Mouse (Mus musculus) liver, postnatal 0 days (tissue): Measurements from ENCODE around the gene Ehd4. TPM values are rescaled to one million over a fixed set of nuclear protein-coding genes. Genes with fewer than 3 reads are reported as not detected.

Source experiments
- ATAC-seq: fragments of 200-750 bp; cut with Nextera tagmentation; 2 replicates; pipeline ENCODE4 v1.8.0; 2017; ENCODE audit warnings: mild to moderate bottlenecking, moderate library complexity
- DNase-seq: peaks from one replicate; pipeline ENCODE4 v3.0.0-alpha.2; 2016
- H3K27ac ChIP-seq: fragments of 300-500 bp; sonication (generic); 2 replicates; pipeline ENCODE4 v1.5.1; 2014; ENCODE audit warnings: antibody characterized with exemption, moderate library complexity, mild to moderate bottlenecking, low read depth
- H3K27me3 ChIP-seq: fragments of 300-500 bp; sonication (generic); 2 replicates; pipeline ENCODE4 v1.6.1; 2014; ENCODE audit warnings: low read length, control low read depth, mixed read lengths; ENCODE audit not compliant: insufficient read depth
- H3K36me3 ChIP-seq: fragments of 300-500 bp; sonication (generic); replicated peaks from 2 replicates; pipeline ENCODE4 v1.6.1; 2014; ENCODE audit warnings: mild to moderate bottlenecking, control low read depth, low read length, moderate library complexity, mixed read lengths; ENCODE audit not compliant: insufficient read depth
- H3K4me1 ChIP-seq: fragments of 300-500 bp; sonication (generic); 2 replicates; pipeline ENCODE4 v1.6.1; 2014; ENCODE audit warnings: antibody characterized with exemption, mild to moderate bottlenecking, control low read depth; ENCODE audit not compliant: insufficient read depth
- H3K4me2 ChIP-seq: fragments of 300-500 bp; sonication (generic); 2 replicates; pipeline ENCODE4 v1.6.1; 2014; ENCODE audit warnings: low read depth, mild to moderate bottlenecking, low read length, moderate library complexity, mixed read lengths
- H3K4me3 ChIP-seq: fragments of 300-500 bp; sonication (generic); 2 replicates; pipeline ENCODE4 v1.5.1; 2014; ENCODE audit warnings: low read depth, low read length
- H3K9ac ChIP-seq: fragments of 300-500 bp; sonication (generic); replicated peaks from 2 replicates; pipeline ENCODE4 v1.6.1; 2014; ENCODE audit warnings: mild to moderate bottlenecking, moderate library complexity
- H3K9me3 ChIP-seq: fragments of 300-500 bp; sonication (generic); 2 replicates; pipeline ENCODE4 v1.6.1; 2016; ENCODE audit warnings: mild to moderate bottlenecking, control low read depth, low read length, mixed read lengths
- CTCF ChIP-seq: sonication (generic); IDR thresholded peaks from 2 replicates; pipeline ENCODE4 v1.5.1; 2016; ENCODE audit warnings: antibody characterized with exemption, low read depth
- EP300 ChIP-seq: IDR thresholded peaks from 2 replicates; pipeline ENCODE4 v1.6.1; 2016; ENCODE audit warnings: antibody characterized with exemption, low read depth, mild to moderate bottlenecking
- WGBS: fragments of 180-500 bp; shearing (Covaris S2); extraction: QIAGEN DNeasy Blood & Tissue Kit; methylation state at CpG from one replicate; pipeline ENCODE4 v1.1.7; 2014; ENCODE audit not compliant: insufficient replicate concordance; 5-methylcytosine and 5-hydroxymethylcytosine counted together
- polyA plus RNA-seq: library from polyadenylated mRNA; unstranded; fragments of >200 nt; fragmentation: Nextera tagmentation; extraction: Ambion mirVana; gene quantifications from 2 replicates; pipeline ENCODE4 v1.2.1, GENCODE M21; 2015

Ehd4 gene
- polyA plus RNA-seq, 1 experiment from 2014 or later = 29.2 TPM

DNA sequence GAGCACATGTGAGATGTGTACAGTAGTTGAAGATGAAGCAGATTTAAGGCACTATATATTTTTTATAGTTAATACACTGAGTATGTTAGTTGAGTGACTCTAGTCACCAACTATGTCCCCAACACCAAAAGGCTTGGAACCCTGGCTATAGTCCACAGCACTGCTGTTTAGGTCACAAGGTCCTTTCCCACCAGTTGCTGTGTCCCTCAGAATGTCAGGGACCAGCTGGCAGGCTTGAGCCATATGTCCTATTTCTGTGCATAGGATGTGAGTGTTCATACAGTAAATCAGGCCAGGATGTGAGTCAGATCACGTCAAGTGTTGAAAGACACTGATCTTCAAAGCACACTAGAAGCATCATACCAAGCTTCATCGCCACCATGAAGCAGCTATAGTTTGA, 29.5 kb downstream of the Ehd4 start:
- H3K4me2 ChIP-seq = no peak overlapping the region
- no peak overlapping the region for H3K27ac ChIP-seq
- TF ChIP-seq EP300 (no peak), CTCF (no peak)
- DNase-seq = no peak
- H3K27me3 ChIP-seq = no peaks in the 10 kb centered on the region
- H3K4me1 ChIP-seq = peaks cover 7% of the 10 kb centered on the region
- 80% methylated on average over 2 of the region's 2 CpGs for WGBS
- ATAC-seq = no peak
- H3K4me3 ChIP-seq = no peak overlapping the region
- no peak overlapping the region for H3K9ac ChIP-seq
- no peaks in the 10 kb centered on the region for H3K9me3 ChIP-seq
- H3K36me3 ChIP-seq = peaks cover 8% of the 10 kb centered on the region; the same call in 1 of the 2 replicates

DNA sequence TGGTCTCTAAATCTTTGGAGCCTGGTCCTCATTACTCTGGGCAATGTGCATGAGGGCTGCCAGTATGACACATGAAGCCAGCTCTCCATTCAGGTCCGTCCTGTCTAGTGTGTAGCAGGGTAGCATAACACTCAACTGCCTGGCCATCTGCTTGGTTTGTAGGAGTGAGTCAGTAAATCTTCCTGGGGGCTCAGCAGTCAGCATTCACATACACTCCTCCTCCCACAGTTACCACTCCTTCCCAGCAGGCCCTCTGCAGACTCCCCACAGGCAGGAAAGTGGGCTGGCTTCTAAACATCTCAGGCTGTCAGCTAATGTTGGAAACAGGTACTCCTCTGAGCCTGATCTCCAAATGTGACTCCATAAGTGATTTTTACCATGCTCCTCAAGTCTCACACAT, 30.3 kb downstream of the Ehd4 start:
- Histone ChIP-seq H3K27ac (no peak overlapping the region), H3K4me1 (peaks cover 5% of the 10 kb centered on the region), H3K4me3 (no peak overlapping the region), H3K36me3 (peaks cover 8% of the 10 kb centered on the region; the same call in 1 of the 2 replicates), H3K9me3 (no peaks in the 10 kb centered on the region), H3K9ac (no peak overlapping the region), H3K27me3 (no peaks in the 10 kb centered on the region), H3K4me2 (no peak overlapping the region)
- no peak for TF ChIP-seq EP300
- no peak for TF ChIP-seq CTCF
- ATAC-seq = no peak
- DNase-seq = no peak
- 50% methylated on average over 1 of the region's 1 CpGs for WGBS

DNA sequence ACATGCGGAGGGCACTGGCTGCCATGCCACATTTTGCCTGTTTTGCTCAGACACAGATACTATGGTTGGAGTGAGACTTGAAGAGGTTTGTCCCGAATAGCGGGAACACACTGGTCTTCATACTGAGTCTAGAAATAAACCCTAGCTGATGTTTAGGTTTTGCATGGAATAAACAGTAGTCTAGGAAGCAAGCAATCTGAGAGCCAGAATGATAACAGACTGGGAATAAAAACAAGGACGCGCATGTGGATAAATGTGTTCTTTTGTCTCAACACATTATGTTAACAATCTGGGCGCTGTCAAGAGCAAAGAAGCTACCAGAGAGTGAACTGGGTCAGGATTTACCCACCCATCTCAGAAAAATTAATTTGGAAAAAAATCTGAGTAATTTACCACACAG, 31.4 kb downstream of the Ehd4 start:
- TF ChIP-seq EP300 (no peak), CTCF (no peak)
- no peak overlapping the region for H3K4me2 ChIP-seq
- no peak overlapping the region for H3K4me3 ChIP-seq
- no peaks in the 10 kb centered on the region for H3K9me3 ChIP-seq
- no peaks in the 10 kb centered on the region for H3K27me3 ChIP-seq
- 83% methylated on average over 6 of the region's 6 CpGs for WGBS
- H3K27ac ChIP-seq = no peak overlapping the region
- peaks cover 8% of the 10 kb centered on the region; the same call in 1 of the 2 replicates for H3K36me3 ChIP-seq
- DNase-seq (no peak), ATAC-seq (no peak)
- no peak overlapping the region for H3K9ac ChIP-seq
- H3K4me1 ChIP-seq = peaks cover 1% of the 10 kb centered on the region

DNA sequence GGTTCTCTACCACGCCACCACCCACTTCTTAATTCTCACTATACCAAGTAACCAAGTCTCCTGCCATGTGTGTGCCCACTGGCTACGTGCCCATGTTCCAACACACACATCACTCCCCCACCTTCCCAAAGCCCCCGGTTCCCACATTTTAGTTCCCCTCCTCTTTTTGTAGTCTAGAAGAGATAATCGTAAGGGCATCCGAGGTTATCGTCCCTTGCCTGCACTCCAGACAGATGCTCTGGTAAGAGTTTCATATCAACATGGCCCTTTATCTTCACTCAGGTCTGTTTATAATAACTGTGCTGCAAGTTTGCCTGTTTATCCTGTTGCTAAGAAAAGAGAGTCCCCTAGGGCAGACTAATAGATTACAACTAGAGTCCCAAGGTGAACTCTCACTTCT, 37.1 kb downstream of the Ehd4 start:
- Histone ChIP-seq H3K4me2 (no peak overlapping the region), H3K4me3 (no peak overlapping the region), H3K27me3 (no peaks in the 10 kb centered on the region), H3K4me1 (0 out of 2 replicates have a peak, but pooled peaks cover 4% of the 10 kb centered on the region), H3K9me3 (no peaks in the 10 kb centered on the region), H3K36me3 (no peaks in the 10 kb centered on the region), H3K27ac (no peak overlapping the region), H3K9ac (no peak overlapping the region)
- DNase-seq (no peak), ATAC-seq (no peak)
- WGBS = 67% methylated on average over 6 of the region's 6 CpGs
- TF ChIP-seq CTCF (no peak), EP300 (no peak)

DNA sequence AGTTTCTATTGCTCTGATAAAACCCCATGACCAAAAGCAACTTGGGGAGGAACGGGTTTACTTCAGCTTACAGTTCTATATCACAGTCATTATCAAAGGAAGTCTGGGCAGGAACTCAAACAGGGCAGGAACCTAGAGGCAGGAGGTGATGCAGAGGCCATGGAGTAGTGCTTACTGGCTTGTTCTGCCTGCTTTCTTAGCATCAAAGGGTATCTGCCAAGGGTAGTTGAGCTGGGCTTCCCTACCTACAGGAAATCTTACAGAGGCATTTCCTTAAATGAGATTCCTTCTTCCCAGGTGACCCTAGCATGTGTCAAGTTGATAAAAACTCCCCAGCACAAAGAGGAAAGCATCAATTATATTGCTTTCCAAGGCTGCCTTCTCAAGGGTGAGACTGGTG, 38.0 kb downstream of the Ehd4 start:
- Histone ChIP-seq H3K27ac (no peak overlapping the region), H3K27me3 (no peaks in the 10 kb centered on the region), H3K4me2 (no peak overlapping the region), H3K9me3 (no peaks in the 10 kb centered on the region), H3K4me3 (no peak overlapping the region), H3K9ac (no peak overlapping the region), H3K36me3 (no peaks in the 10 kb centered on the region), H3K4me1 (peaks cover 9% of the 10 kb centered on the region; the same call in 1 of the 2 replicates)
- DNase-seq (no peak), ATAC-seq (no peak)
- 47% methylated on average over 1 of the region's 1 CpGs for WGBS
- TF ChIP-seq CTCF (no peak), EP300 (no peak)

DNA sequence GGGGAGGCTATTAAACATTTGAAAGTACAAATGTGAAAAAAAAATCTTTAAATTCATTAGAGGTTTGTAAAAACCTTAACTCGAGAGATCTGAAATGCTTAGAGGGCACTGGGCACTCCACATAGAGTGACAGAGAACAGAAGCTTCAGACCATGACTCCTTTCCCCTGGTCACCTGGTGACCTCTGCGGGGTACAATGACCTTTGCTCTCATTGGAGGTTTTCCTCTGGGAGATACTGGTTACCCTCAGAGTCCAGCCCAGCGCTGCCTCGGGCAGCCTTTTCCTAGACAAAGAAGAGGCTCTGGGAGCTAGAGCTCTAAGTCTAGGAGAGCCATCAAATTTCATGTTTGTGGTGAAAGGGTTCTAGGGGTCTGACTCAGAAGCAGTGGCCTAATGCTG, 39.4 kb downstream of the Ehd4 start:
- ATAC-seq = peak; percentile 77
- TF ChIP-seq CTCF = no peak
- no peak for TF ChIP-seq EP300
- 65% methylated on average over 4 of the region's 4 CpGs for WGBS

GRCm38 (mm10) chr2:120113963-120114362, 40.4 kb downstream of the Ehd4 start:
- H3K4me3 ChIP-seq = no peak overlapping the region
- ATAC-seq (no peak), DNase-seq (no peak)
- no peaks in the 10 kb centered on the region for H3K36me3 ChIP-seq
- peaks cover 14% of the 10 kb centered on the region; the same call in 1 of the 2 replicates for H3K4me1 ChIP-seq
- WGBS = 72% methylated on average over 3 of the region's 3 CpGs
- H3K9ac ChIP-seq = no peak overlapping the region
- H3K4me2 ChIP-seq = no peak overlapping the region
- no peaks in the 10 kb centered on the region for H3K27me3 ChIP-seq
- no peaks in the 10 kb centered on the region for H3K9me3 ChIP-seq
- H3K27ac ChIP-seq = no peak overlapping the region
- TF ChIP-seq CTCF = no peak
- TF ChIP-seq EP300 = no peak

More for the DNA sequence above, 39.4 kb downstream of the Ehd4 start:
- DNase-seq = peak; percentile 29
- Histone ChIP-seq H3K9me3 (no peaks in the 10 kb centered on the region), H3K4me1 (peaks cover 14% of the 10 kb centered on the region; the same call in 1 of the 2 replicates), H3K4me3 (no peak overlapping the region), H3K27me3 (no peaks in the 10 kb centered on the region), H3K27ac (no peak overlapping the region), H3K36me3 (no peaks in the 10 kb centered on the region), H3K9ac (no peak overlapping the region), H3K4me2 (no peak overlapping the region)
